Mouse (Mus musculus): ENCODE results near the gene Fam160b1. TPM values are rescaled to one million over a fixed set of nuclear protein-coding genes. Genes with fewer than 3 reads are reported as not detected.

Gene Fam160b1
- polyA plus RNA-seq, 1 experiment from 2014 or later: 14.3 TPM

DNA sequence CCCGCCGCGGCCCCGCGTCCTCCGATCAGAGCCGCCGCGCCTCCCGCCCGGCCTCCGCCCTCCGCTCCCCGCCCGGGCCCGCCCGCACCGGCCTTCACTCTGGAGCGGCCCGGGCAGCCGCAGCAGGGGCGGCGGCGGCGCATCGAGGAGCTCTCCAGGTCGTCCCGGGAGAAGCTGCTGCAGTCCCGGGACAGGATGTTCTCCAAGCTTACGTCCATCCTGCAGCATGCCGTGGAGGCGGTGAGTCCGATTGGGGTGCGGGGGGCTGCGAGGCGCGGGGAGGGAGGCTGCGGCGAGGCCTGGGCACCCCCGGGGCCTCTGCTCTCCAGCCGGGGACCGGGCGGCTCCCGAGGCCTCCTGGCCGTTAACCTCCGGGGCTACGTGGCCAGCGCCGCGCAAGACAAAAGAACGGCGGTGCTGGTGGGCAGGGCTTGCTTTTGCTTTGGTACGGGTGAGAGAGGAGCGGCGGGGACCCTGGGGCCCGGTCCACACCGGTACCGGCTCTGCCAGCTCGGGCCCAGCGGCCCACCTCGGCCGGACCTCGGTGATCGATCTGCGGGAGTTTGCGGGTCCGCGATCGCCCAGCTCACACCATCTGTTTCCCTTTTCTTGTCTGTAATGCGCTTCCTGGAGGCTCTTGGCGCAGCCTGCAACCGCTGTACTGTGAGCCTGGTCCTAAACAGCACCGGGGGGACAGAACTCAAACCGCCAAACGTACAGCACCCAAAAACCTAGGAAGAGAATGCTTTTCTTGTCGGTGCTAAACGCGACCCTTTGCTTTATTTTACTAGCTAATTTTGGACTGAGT lies 855 bp downstream of the Fam160b1 start:
- ATAC-seq (ENCODE audit: insufficient read depth, low FRiP score, low read depth): peak; percentile 45
- Histone ChIP-seq H3K27ac (peak overlapping the region; percentile 97), H3K9ac (peak overlapping the region; percentile 99), H3K4me1 (peaks cover 47% of the 10 kb centered on the region), H3K36me3 (no peaks in the 10 kb centered on the region), H3K4me2 (peak overlapping the region; percentile 61), H3K4me3 (replicated peaks) (peak overlapping the region; percentile 97), H3K27me3 (replicated peaks) (no peaks in the 10 kb centered on the region), H3K9me3 (no peaks in the 10 kb centered on the region)
- WGBS: under 1% methylated on average over 66 of the region's 78 CpGs

DNA sequence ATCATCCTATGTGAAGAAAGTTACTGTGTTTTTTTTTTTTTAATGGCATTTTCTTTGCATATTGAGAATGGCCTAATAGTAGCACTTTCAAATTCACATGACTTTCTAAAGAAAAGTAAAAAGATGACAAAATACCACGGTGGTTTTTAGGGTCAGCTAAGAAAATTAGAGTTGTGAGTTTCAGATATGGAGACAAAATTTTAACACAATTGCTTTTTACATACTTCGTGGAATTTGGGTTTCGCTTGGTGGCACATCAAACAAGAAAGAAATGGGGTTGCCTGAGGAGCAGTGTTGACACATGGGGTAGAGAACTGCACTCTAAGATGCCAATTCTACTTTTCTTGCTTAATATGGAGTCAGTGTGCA lies 1.4 kb downstream of the Fam160b1 start:
- Histone ChIP-seq H3K4me3 (replicated peaks) (peak overlapping the region; percentile 97), H3K4me2 (peak overlapping the region; percentile 61), H3K36me3 (no peaks in the 10 kb centered on the region), H3K27ac (peak overlapping the region; percentile 97), H3K27me3 (replicated peaks) (no peaks in the 10 kb centered on the region), H3K4me1 (peaks cover 50% of the 10 kb centered on the region), H3K9me3 (no peaks in the 10 kb centered on the region), H3K9ac (peak overlapping the region; percentile 99; the same call in 1 of the 2 replicates)
- no peak for ATAC-seq (ENCODE audit: insufficient read depth, low FRiP score, low read depth)
- WGBS: 10% methylated on average over 3 of the region's 3 CpGs

DNA sequence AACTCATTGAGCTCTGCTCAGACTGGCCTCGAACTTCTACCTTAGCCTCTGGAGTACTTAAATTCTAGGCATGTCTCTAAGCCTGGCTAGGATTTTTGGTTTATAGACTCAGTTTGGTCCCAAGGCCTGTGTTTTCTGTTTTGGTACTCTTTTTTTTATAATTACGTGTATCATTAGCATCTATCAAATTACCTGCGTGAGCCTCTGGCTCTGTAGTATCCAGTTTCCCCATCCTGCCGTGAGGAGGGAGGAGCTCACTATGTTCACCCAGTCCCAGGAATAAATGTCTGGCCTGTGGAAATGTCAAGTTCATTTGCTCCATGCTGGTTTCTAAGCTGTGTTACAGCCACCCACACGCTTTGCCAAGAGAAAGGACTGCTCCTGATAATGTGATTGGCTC lies 2.1 kb downstream of the Fam160b1 start:
- ATAC-seq (ENCODE audit: insufficient read depth, low FRiP score, low read depth): no peak
- Histone ChIP-seq H3K4me2 (peak overlapping the region; percentile 41), H3K27me3 (replicated peaks) (no peaks in the 10 kb centered on the region), H3K9me3 (no peaks in the 10 kb centered on the region), H3K4me1 (peaks cover 55% of the 10 kb centered on the region), H3K27ac (no peak overlapping the region), H3K9ac (no peak overlapping the region), H3K4me3 (replicated peaks) (peak overlapping the region; percentile 20), H3K36me3 (no peaks in the 10 kb centered on the region)
- WGBS: 31% methylated on average over 5 of the region's 5 CpGs

DNA sequence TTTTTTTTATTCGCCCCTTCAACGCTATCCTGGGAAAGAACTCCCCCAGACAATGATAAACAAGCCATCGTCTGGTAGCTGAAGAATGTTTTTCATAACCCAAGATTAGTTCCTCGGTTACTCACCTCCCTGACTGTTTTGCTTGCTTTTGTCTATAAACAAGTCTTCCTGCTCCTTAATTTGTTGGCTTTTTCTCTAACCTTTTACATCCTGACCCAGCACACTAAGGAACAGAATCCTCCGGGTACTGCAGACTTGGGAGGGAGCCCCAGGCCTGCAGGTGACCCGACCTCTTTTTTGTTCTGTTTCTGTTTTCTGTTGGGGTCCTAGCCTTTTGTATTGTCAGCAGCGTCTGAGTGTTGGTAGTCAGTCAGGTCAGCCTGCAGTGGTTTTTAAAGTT lies 2.6 kb downstream of the Fam160b1 start:
- Histone ChIP-seq H3K9me3 (no peaks in the 10 kb centered on the region), H3K27me3 (replicated peaks) (no peaks in the 10 kb centered on the region), H3K4me1 (peaks cover 59% of the 10 kb centered on the region), H3K4me3 (replicated peaks) (peak overlapping the region; percentile 20), H3K36me3 (no peaks in the 10 kb centered on the region), H3K9ac (no peak overlapping the region), H3K4me2 (peak overlapping the region; percentile 41), H3K27ac (no peak overlapping the region)
- no peak for ATAC-seq (ENCODE audit: insufficient read depth, low FRiP score, low read depth)
- 17% methylated on average over 7 of the region's 7 CpGs for WGBS

DNA sequence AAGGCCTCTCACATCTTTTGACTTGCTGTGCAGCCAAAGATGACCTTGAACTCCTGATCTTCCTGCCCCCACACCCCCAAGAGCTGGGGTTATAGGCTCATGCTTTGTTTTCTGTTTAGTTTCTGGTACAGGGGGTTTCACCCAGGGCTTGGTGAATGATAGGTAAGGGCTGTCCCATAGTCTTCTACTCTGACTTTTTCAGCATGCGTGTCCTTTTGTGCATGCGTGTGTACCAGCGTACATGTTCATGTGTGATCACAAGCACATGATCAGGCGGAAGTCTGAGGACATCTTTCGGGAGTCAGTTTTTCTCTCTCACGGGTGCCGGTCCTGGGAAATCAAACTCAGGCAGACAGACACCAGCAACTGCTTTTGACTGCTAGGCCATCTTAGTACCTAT lies 3.1 kb downstream of the Fam160b1 start:
- no peak overlapping the region for H3K27ac ChIP-seq
- peak overlapping the region; percentile 41 for H3K4me2 ChIP-seq
- no peak overlapping the region for H3K4me3 ChIP-seq (replicated peaks)
- ATAC-seq (ENCODE audit: insufficient read depth, low FRiP score, low read depth): no peak
- peaks cover 56% of the 10 kb centered on the region for H3K4me1 ChIP-seq
- WGBS: 90% methylated on average over 7 of the region's 7 CpGs
- H3K9ac ChIP-seq: no peak overlapping the region
- H3K9me3 ChIP-seq: no peaks in the 10 kb centered on the region
- H3K36me3 ChIP-seq: no peaks in the 10 kb centered on the region
- H3K27me3 ChIP-seq (replicated peaks): no peaks in the 10 kb centered on the region

DNA sequence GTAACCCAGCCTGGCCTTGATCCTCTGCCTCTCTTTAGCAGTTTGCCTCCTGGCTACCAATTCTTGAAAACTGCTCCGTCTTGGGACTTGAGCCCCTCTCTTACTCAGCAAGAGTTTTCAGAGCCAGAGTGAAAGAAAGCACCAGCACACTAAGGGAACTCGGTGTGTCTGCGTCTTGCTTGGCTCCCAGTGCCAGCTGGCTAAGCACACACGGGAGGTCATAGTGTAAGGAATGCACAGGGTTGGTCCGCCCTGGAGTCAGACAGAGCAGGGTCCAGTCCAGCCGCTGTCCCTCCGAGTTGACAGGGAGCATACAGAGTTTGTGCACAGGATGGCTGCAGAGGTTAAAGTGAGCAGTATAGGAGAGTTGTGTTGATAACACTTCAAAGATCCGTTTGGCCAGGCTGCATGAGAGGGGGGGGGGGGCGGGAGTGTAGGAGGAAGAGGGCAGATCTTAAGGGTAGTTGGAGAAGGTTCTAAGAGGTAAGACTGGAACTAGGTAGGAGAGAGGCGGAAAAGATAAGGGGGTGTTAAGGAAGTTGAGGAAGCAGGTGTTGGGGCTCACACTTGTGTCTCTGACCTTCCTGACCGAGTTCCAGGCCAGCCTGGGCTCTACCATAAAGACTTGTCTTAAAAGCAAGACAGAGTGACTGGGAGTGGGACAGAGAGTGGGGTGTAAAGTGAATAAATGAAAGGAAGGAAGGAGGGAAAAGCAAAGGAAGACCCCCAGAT lies 4.6 kb downstream of the Fam160b1 start:
- H3K4me2 ChIP-seq: peak overlapping the region; percentile 39
- 26% methylated on average over 11 of the region's 11 CpGs for whole genome bisulfite sequencing
- no peak for ATAC-seq (ENCODE audit: insufficient read depth, low FRiP score, low read depth)

DNA sequence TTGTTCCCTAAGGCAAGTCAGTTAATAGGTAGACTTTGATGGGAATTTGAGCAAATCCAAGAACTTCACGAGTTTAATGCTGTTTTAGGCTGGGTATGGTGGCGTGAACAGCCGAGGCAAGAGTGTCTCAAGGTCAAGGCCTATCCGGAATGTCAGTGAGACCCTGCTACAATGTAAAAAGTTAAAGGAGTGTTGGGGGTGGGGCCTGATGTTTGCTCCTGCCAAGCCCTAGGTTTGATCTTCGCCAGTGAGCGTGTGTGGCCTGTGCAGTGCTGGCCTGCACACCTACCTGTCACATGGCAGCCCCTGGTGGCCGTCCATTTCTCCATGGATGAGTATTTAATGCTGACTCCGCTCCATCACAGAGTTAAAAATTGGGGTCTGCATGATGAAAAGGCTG lies 5.5 kb downstream of the Fam160b1 start:
- peaks cover 10% of the 10 kb centered on the region for H3K36me3 ChIP-seq
- no peaks in the 10 kb centered on the region for H3K27me3 ChIP-seq (replicated peaks)
- ATAC-seq (ENCODE audit: insufficient read depth, low FRiP score, low read depth): no peak
- peak overlapping the region; percentile 42; the same call in 1 of the 2 replicates for H3K27ac ChIP-seq
- no peak overlapping the region for H3K4me3 ChIP-seq (replicated peaks)
- peaks cover 51% of the 10 kb centered on the region for H3K4me1 ChIP-seq
- no peaks in the 10 kb centered on the region for H3K9me3 ChIP-seq
- H3K4me2 ChIP-seq: 0 out of 2 replicates have a peak overlapping the region, but pooled peaks have one; percentile 11
- WGBS: 44% methylated on average over 8 of the region's 8 CpGs
- no peak overlapping the region for H3K9ac ChIP-seq

More for the DNA sequence above, 4.6 kb downstream of the Fam160b1 start:
- no peak overlapping the region for H3K4me3 ChIP-seq (replicated peaks)
- no peak overlapping the region for H3K9ac ChIP-seq
- peaks cover 51% of the 10 kb centered on the region for H3K4me1 ChIP-seq
- H3K9me3 ChIP-seq: no peaks in the 10 kb centered on the region
- H3K27ac ChIP-seq: peak overlapping the region; percentile 65
- H3K36me3 ChIP-seq: peaks cover 4% of the 10 kb centered on the region
- no peaks in the 10 kb centered on the region for H3K27me3 ChIP-seq (replicated peaks)

DNA sequence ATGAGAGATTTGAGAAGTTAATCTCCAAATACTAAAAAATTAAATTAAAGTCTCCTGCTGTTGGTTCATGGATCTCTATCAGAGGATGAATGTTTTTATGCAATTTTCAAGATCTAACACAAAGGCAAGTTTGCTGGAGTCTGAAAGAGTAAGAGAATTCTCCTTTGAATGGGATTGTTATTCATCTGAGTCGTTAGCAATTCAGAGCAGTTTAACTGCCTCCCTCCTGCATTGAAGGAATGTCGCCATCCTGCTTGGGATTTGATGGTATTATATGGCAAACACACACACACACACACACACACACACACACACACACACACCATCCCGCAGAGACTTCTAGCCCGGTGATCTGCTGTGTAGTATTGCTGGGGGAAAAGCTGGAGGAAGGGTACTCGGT lies 6.1 kb downstream of the Fam160b1 start:
- ATAC-seq (ENCODE audit: insufficient read depth, low FRiP score, low read depth): no peak
- Histone ChIP-seq H3K9me3 (no peaks in the 10 kb centered on the region), H3K4me2 (no peak overlapping the region), H3K36me3 (peaks cover 15% of the 10 kb centered on the region), H3K4me3 (replicated peaks) (no peak overlapping the region), H3K4me1 (peaks cover 51% of the 10 kb centered on the region), H3K9ac (no peak overlapping the region), H3K27me3 (replicated peaks) (no peaks in the 10 kb centered on the region), H3K27ac (peak overlapping the region; percentile 26; the same call in 1 of the 2 replicates)
- WGBS: 59% methylated on average over 5 of the region's 5 CpGs

DNA sequence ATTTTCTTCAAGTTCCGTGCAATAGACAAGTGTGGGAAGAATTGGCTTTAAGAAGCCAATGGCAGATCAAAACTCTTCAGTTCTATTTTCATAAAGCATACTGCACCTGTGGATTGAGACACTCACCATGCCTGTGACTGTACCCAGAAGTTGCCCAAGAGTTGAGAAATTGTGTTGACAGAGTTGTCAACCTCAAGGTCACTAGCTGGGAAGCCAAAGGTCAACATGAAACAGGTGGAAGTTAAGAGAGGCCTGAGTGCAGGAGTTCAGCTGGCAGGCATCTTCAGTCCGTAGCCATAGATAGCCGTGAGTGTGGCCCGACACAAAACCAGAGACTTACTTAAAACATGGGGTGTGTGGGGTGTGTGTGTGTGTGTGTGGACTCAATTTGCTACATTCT lies 6.7 kb downstream of the Fam160b1 start:
- H3K4me3 ChIP-seq (replicated peaks): no peak overlapping the region
- H3K9me3 ChIP-seq: no peaks in the 10 kb centered on the region
- H3K36me3 ChIP-seq: peaks cover 21% of the 10 kb centered on the region
- no peak overlapping the region; the same call in 1 of the 2 replicates for H3K27ac ChIP-seq
- WGBS: 58% methylated on average over 4 of the region's 4 CpGs
- H3K4me2 ChIP-seq: no peak overlapping the region
- no peak for ATAC-seq (ENCODE audit: insufficient read depth, low FRiP score, low read depth)
- H3K27me3 ChIP-seq (replicated peaks): no peaks in the 10 kb centered on the region
- H3K4me1 ChIP-seq: peaks cover 51% of the 10 kb centered on the region
- no peak overlapping the region for H3K9ac ChIP-seq

DNA sequence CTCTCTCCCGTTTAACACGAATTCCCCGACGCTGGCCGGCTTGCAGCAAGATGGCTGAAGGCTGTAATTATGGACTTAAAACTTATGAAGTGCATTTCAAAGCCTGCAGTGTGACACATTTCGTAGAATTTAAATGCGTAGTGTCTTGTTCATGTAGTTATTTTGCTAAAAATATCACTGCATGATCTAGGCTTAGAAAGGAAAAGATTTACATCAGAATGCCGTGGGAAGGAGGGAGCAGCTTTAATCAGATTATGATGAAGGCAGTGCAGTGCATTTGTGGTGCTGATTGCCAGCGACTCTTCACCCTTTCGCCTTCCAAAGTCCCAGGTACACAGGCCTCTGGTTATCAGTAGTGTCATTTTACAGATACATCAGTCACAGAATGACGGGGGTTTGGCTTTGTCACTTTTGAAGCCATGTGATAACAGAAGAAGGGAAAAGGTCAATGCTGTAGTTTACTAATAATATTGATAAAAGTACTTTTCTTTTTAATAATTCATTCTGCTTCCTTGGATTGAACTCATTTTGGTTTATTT lies 7.4 kb downstream of the Fam160b1 start:
- Histone ChIP-seq H3K4me3 (replicated peaks) (no peak overlapping the region), H3K27ac (no peak overlapping the region; the same call in 1 of the 2 replicates), H3K36me3 (peaks cover 28% of the 10 kb centered on the region), H3K27me3 (replicated peaks) (no peaks in the 10 kb centered on the region), H3K9ac (no peak overlapping the region), H3K4me2 (no peak overlapping the region), H3K9me3 (no peaks in the 10 kb centered on the region), H3K4me1 (peaks cover 46% of the 10 kb centered on the region)
- WGBS: 69% methylated on average over 11 of the region's 11 CpGs
- ATAC-seq (ENCODE audit: insufficient read depth, low FRiP score, low read depth): no peak

DNA sequence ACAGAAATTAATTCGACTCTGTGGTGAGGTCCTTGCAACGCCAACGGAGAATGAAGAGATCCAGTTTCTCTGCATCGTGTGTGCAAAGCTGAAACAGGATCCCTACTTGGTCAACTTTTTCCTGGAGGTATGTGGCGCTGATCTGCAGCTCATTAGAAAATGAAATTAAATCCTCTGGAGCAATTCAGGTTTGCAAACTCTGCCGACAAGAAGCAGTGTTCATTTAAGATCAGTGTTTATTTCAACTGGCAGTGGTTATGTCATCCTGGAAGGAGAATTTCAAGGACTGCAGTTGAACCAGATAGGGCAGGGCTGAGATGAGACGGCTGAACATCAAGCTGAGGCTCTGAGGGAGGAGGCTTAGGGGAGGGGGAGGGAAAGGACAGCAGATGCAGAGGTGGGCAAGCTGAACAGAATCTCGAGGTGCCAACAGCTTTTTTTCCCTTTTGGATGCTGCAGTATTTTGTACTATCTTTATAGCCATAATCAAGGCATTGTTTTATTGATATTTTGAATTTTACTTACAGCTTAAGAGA lies 12.9 kb downstream of the Fam160b1 start:
- Histone ChIP-seq H3K4me2 (no peak overlapping the region), H3K36me3 (peaks cover 61% of the 10 kb centered on the region), H3K9me3 (no peaks in the 10 kb centered on the region), H3K9ac (no peak overlapping the region), H3K4me3 (replicated peaks) (no peak overlapping the region), H3K27me3 (replicated peaks) (no peaks in the 10 kb centered on the region), H3K27ac (no peak overlapping the region), H3K4me1 (no peaks in the 10 kb centered on the region)
- WGBS: 71% methylated on average over 8 of the region's 8 CpGs
- ATAC-seq (ENCODE audit: insufficient read depth, low FRiP score, low read depth): no peak

DNA sequence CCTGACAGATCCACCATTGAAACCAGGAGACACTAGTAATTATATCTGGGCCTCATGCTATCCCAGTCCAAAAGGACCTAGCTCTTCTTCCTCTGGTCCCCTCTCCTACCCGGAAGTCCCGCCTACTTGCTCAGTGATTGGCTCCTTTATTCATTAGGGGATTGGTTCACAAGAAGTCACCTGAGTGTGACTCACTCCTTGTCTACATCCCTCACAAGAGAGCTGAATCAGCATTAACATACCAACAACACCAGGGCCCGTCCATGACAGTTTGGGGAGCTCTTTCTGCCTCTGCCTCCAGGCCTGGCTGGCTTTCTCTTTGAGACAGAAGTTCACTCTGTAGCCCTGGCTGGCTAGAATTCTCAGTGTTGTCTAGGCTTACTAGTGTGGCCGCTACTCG lies 14.7 kb downstream of the Fam160b1 start:
- Histone ChIP-seq H3K4me3 (replicated peaks) (no peak overlapping the region), H3K9ac (no peak overlapping the region), H3K27me3 (replicated peaks) (no peaks in the 10 kb centered on the region), H3K36me3 (peaks cover 71% of the 10 kb centered on the region), H3K4me1 (no peaks in the 10 kb centered on the region), H3K27ac (no peak overlapping the region), H3K9me3 (no peaks in the 10 kb centered on the region), H3K4me2 (no peak overlapping the region)
- no peak for ATAC-seq (ENCODE audit: insufficient read depth, low FRiP score, low read depth)
- WGBS: 86% methylated on average over 5 of the region's 5 CpGs
